Mouse (Mus musculus) heart, embryonic 16.5 days (tissue): ENCODE results near the gene Evx2. TPM values are rescaled to one million over a fixed set of nuclear protein-coding genes. Genes with fewer than 3 reads are reported as not detected.

Source experiments
- ATAC-seq: fragments of 200-750 bp; cut with Nextera tagmentation; replicated peaks from 2 replicates; pipeline ENCODE4 v1.8.0; 2017; ENCODE audit warnings: moderate number of reproducible peaks; ENCODE audit not compliant: insufficient read depth, low FRiP score; ENCODE audit errors: extremely low read depth
- H3K27ac ChIP-seq: fragments of 300-500 bp; sonication (generic); 2 replicates; pipeline ENCODE4 v1.5.1; 2014; ENCODE audit warnings: mild to moderate bottlenecking, low read length, control low read depth, moderate library complexity
- H3K27me3 ChIP-seq: fragments of 300-500 bp; sonication (generic); 2 replicates; pipeline ENCODE4 v1.6.1; 2014; ENCODE audit warnings: low read length, mixed read lengths; ENCODE audit not compliant: control insufficient read depth, insufficient read depth
- H3K36me3 ChIP-seq: fragments of 300-500 bp; sonication (generic); 2 replicates; pipeline ENCODE4 v1.6.1; 2014; ENCODE audit not compliant: control insufficient read depth, insufficient read depth
- H3K4me1 ChIP-seq: fragments of 300-500 bp; sonication (generic); 2 replicates; pipeline ENCODE4 v1.6.1; 2014; ENCODE audit warnings: low read length, mixed read lengths; ENCODE audit not compliant: control insufficient read depth, insufficient read depth
- H3K4me2 ChIP-seq: fragments of 300-500 bp; sonication (generic); 2 replicates; pipeline ENCODE4 v1.6.1; 2014; ENCODE audit warnings: low read depth, mild to moderate bottlenecking, control low read depth, low read length
- H3K4me3 ChIP-seq: fragments of 300-500 bp; sonication (generic); 2 replicates; pipeline ENCODE4 v1.5.1; 2014; ENCODE audit warnings: mild to moderate bottlenecking, control low read depth, low read length
- H3K9ac ChIP-seq: fragments of 300-500 bp; sonication (generic); 2 replicates; pipeline ENCODE4 v1.6.1; 2014; ENCODE audit warnings: low read length, control low read depth
- H3K9me3 ChIP-seq: fragments of 300-500 bp; sonication (generic); replicated peaks from 2 replicates; pipeline ENCODE4 v1.6.1; 2016; ENCODE audit warnings: low read length; ENCODE audit not compliant: control insufficient read depth
- WGBS: fragments of 180-500 bp; shearing (Covaris S2); extraction: QIAGEN DNeasy Blood & Tissue Kit; methylation state at CpG from one replicate; pipeline ENCODE4 v1.1.7; 2014; 5-methylcytosine and 5-hydroxymethylcytosine counted together
- polyA plus RNA-seq: library from polyadenylated mRNA; unstranded; fragments of >200 nt; fragmentation: Nextera tagmentation; extraction: Ambion mirVana; gene quantifications from 2 replicates; pipeline ENCODE4 v1.2.1, GENCODE M21; 2015

The Evx2 gene
- polyA plus RNA-seq, 1 experiment from 2014 or later = not detected

- H3K4me1 ChIP-seq = peaks cover 3% of the 10 kb centered on the region; the same call in 1 of the 2 replicates
- peaks cover 89% of the 10 kb centered on the region for H3K27me3 ChIP-seq
- H3K9me3 ChIP-seq = no peaks in the 10 kb centered on the region
- H3K4me2 ChIP-seq = no peak overlapping the region
- H3K36me3 ChIP-seq = no peaks in the 10 kb centered on the region
- ATAC-seq = no peak
- no peak overlapping the region for H3K4me3 ChIP-seq
- WGBS = 8% methylated on average over 10 of the region's 10 CpGs
- H3K9ac ChIP-seq = no peak overlapping the region
- H3K27ac ChIP-seq = no peak overlapping the region
Observed at GRCm38 (mm10) chr2:74703317-74703716, 44.0 kb upstream of the Evx2 start.

- no peak for ATAC-seq
- Histone ChIP-seq H3K27me3 (peaks cover 88% of the 10 kb centered on the region), H3K4me2 (no peak overlapping the region), H3K4me3 (no peak overlapping the region), H3K36me3 (no peaks in the 10 kb centered on the region), H3K9me3 (no peaks in the 10 kb centered on the region), H3K27ac (no peak overlapping the region), H3K4me1 (peaks cover 7% of the 10 kb centered on the region; the same call in 1 of the 2 replicates), H3K9ac (no peak overlapping the region)
- WGBS = 24% methylated on average over 6 of the region's 6 CpGs
Observed at GRCm38 (mm10) chr2:74702820-74703219, 43.5 kb upstream of the Evx2 start.

GRCm38 (mm10) chr2:74701949-74702819 lies 42.8 kb upstream of the Evx2 start:
- Histone ChIP-seq H3K27ac (no peak overlapping the region), H3K36me3 (no peaks in the 10 kb centered on the region), H3K4me2 (no peak overlapping the region), H3K9me3 (no peaks in the 10 kb centered on the region), H3K9ac (no peak overlapping the region), H3K27me3 (peaks cover 88% of the 10 kb centered on the region), H3K4me3 (no peak overlapping the region), H3K4me1 (peaks cover 10% of the 10 kb centered on the region)
- 14% methylated on average over 17 of the region's 17 CpGs for WGBS
- no peak for ATAC-seq

GRCm38 (mm10) chr2:74700546-74701112 lies 41.3 kb upstream of the Evx2 start:
- H3K4me2 ChIP-seq = no peak overlapping the region
- no peak overlapping the region for H3K4me3 ChIP-seq
- no peak overlapping the region for H3K9ac ChIP-seq
- peaks cover 89% of the 10 kb centered on the region for H3K27me3 ChIP-seq
- peaks cover 10% of the 10 kb centered on the region for H3K4me1 ChIP-seq
- WGBS = 8% methylated on average over 22 of the region's 22 CpGs
- H3K9me3 ChIP-seq = no peaks in the 10 kb centered on the region
- no peak for ATAC-seq
- H3K36me3 ChIP-seq = no peaks in the 10 kb centered on the region
- H3K27ac ChIP-seq = no peak overlapping the region

GRCm38 (mm10) chr2:74699664-74700545 lies 40.5 kb upstream of the Evx2 start:
- Histone ChIP-seq H3K27ac (no peak overlapping the region), H3K36me3 (no peaks in the 10 kb centered on the region), H3K4me2 (no peak overlapping the region), H3K9ac (no peak overlapping the region), H3K4me3 (no peak overlapping the region), H3K27me3 (peaks cover 89% of the 10 kb centered on the region), H3K4me1 (peaks cover 9% of the 10 kb centered on the region), H3K9me3 (no peaks in the 10 kb centered on the region)
- no peak for ATAC-seq
- WGBS = 5% methylated on average over 23 of the region's 23 CpGs

GRCm38 (mm10) chr2:74699053-74699430 lies 39.7 kb upstream of the Evx2 start:
- Histone ChIP-seq H3K4me3 (no peak overlapping the region), H3K4me2 (no peak overlapping the region), H3K27ac (no peak overlapping the region), H3K9ac (no peak overlapping the region), H3K27me3 (peaks cover 90% of the 10 kb centered on the region), H3K9me3 (no peaks in the 10 kb centered on the region), H3K4me1 (peaks cover 7% of the 10 kb centered on the region; the same call in 1 of the 2 replicates), H3K36me3 (no peaks in the 10 kb centered on the region)
- no peak for ATAC-seq
- WGBS = 2% methylated on average over 17 of the region's 17 CpGs

GRCm38 (mm10) chr2:74698201-74699052 lies 39.1 kb upstream of the Evx2 start:
- Histone ChIP-seq H3K36me3 (no peaks in the 10 kb centered on the region), H3K27me3 (peaks cover 90% of the 10 kb centered on the region), H3K4me3 (peak overlapping the region; percentile 44), H3K9ac (no peak overlapping the region), H3K9me3 (no peaks in the 10 kb centered on the region), H3K27ac (no peak overlapping the region), H3K4me2 (peak overlapping the region; percentile 65), H3K4me1 (peaks cover 7% of the 10 kb centered on the region; the same call in 1 of the 2 replicates)
- WGBS = under 1% methylated on average over 86 of the region's 86 CpGs
- ATAC-seq = no peak

GRCm38 (mm10) chr2:74697567-74698121 lies 38.3 kb upstream of the Evx2 start, which contains the start of gene Hoxd9:
Gene Hoxd9 (plus strand): TSS chr2:74697727.
- H3K9me3 ChIP-seq = no peaks in the 10 kb centered on the region
- peaks cover 7% of the 10 kb centered on the region; the same call in 1 of the 2 replicates for H3K4me1 ChIP-seq
- peak; percentile 28 for ATAC-seq
- H3K27ac ChIP-seq = no peak within 1 kb of the TSS
- H3K4me3 ChIP-seq = peak within 1 kb of the TSS; percentile 44
- no peaks in the 10 kb centered on the region for H3K36me3 ChIP-seq
- H3K9ac ChIP-seq = no peak within 1 kb of the TSS
- peaks cover 91% of the 10 kb centered on the region for H3K27me3 ChIP-seq
- WGBS = under 1% methylated on average over 43 of the region's 43 CpGs
- H3K4me2 ChIP-seq = peak within 1 kb of the TSS; percentile 65
